ENCODE assay signal across 9 mouse cellular contexts in genomic region chr4:32985684-32986083, GRCm38 (mm10). TPM values are rescaled to one million over a fixed set of nuclear protein-coding genes. Genes with fewer than 3 reads are reported as not detected.
DNase-seq lines count a peak whose midpoint lies in the region; ATAC-seq and TF ChIP-seq lines count a peak whose summit lies in the region.
"Had no signal": no experiment of that assay in that cellular context is flagged by ENCODE, and none has a peak within 500 bp of the region (broad histone marks: within the 10 kb centered on the region; RNA-seq: fewer than 3 reads in every experiment).

No protein-coding gene starts in this region.

- WGBS in forebrain, embryonic 13.5 days, result 4% methylated on average over 3 of the region's 3 CpGs
- WGBS in forebrain, embryonic 11.5 days, result 1% methylated on average over 3 of the region's 3 CpGs
- WGBS in hindbrain, postnatal 0 days, result 17% methylated on average over 3 of the region's 3 CpGs
- 6% methylated on average over 3 of the region's 3 CpGs for WGBS in midbrain, embryonic 15.5 days

- no peaks in the 10 kb centered on the region for H3K36me3 ChIP-seq in forebrain, embryonic 13.5 days (ENCODE audit: poor library complexity, severe bottlenecking)
- no peaks in the 10 kb centered on the region for H3K36me3 ChIP-seq in forebrain, embryonic 11.5 days (ENCODE audit: control insufficient read depth, insufficient read depth, low read length)
- no peaks in the 10 kb centered on the region for H3K36me3 ChIP-seq in hindbrain, postnatal 0 days (ENCODE audit: insufficient read depth, low read length)
- no peaks in the 10 kb centered on the region for H3K36me3 ChIP-seq in midbrain, embryonic 15.5 days (replicated peaks)
- H3K36me3 ChIP-seq: limb, embryonic 15.5 days had no signal

- H3K9me3 ChIP-seq in forebrain, embryonic 13.5 days (replicated peaks), result no peaks in the 10 kb centered on the region
- H3K9me3 ChIP-seq in forebrain, embryonic 11.5 days (ENCODE audit: control insufficient read depth, low read length), result no peaks in the 10 kb centered on the region
- no peaks in the 10 kb centered on the region for H3K9me3 ChIP-seq in hindbrain, postnatal 0 days (ENCODE audit: low read length)
- H3K9me3 ChIP-seq in midbrain, embryonic 15.5 days, result no peaks in the 10 kb centered on the region
- H3K9me3 ChIP-seq: limb, embryonic 15.5 days had no signal

- H3K4me1 ChIP-seq in forebrain, embryonic 13.5 days, result peaks cover 32% of the 10 kb centered on the region
- H3K4me1 ChIP-seq in forebrain, embryonic 11.5 days (replicated peaks; ENCODE audit: control insufficient read depth, insufficient read depth, low read length), result peaks cover 15% of the 10 kb centered on the region
- H3K4me1 ChIP-seq in hindbrain, postnatal 0 days (ENCODE audit: insufficient read depth, low read length), result 0 out of 2 replicates have a peak, but pooled peaks cover 7% of the 10 kb centered on the region
- H3K4me1 ChIP-seq in midbrain, embryonic 15.5 days, result peaks cover 24% of the 10 kb centered on the region

- ATAC-seq in forebrain, embryonic 13.5 days, result no peak
- no peak for ATAC-seq in forebrain, embryonic 11.5 days (replicated peaks; ENCODE audit: low FRiP score)
- ATAC-seq in hindbrain, postnatal 0 days, result no peak
- ATAC-seq in midbrain, embryonic 15.5 days (replicated peaks), result no peak
- ATAC-seq in erythroid progenitor cell, adult 5-6 weeks (replicated peaks; ENCODE audit: low FRiP score, poor library complexity, severe bottlenecking), result no peak

- no peaks in the 10 kb centered on the region; the same call in 1 of the 2 replicates for H3K27me3 ChIP-seq in forebrain, embryonic 13.5 days
- no peaks in the 10 kb centered on the region; the same call in 1 of the 2 replicates for H3K27me3 ChIP-seq in forebrain, embryonic 11.5 days (ENCODE audit: control insufficient read depth, insufficient read depth, low read length)
- no peaks in the 10 kb centered on the region for H3K27me3 ChIP-seq in hindbrain, postnatal 0 days (ENCODE audit: insufficient read depth, low read length)
- no peaks in the 10 kb centered on the region for H3K27me3 ChIP-seq in midbrain, embryonic 15.5 days (replicated peaks)

- DNase-seq in forebrain, embryonic 11.5 days (ENCODE audit: low spot score), result no peak
- DNase-seq in MN1 (ENCODE audit: low spot score), result peak; percentile 60
- no peak for DNase-seq in hindbrain, postnatal 0 days (ENCODE audit: low spot score)
- no peak for DNase-seq in gastrocnemius, postnatal 36 days
- DNase-seq in spleen, postnatal 36 days (ENCODE audit: low spot score in 2 of 2), result no peak

- H3K4me3 ChIP-seq in forebrain, embryonic 13.5 days, result peak overlapping the region; percentile 86; the same call in 1 of the 2 replicates
- H3K4me3 ChIP-seq in forebrain, embryonic 11.5 days (ENCODE audit: low read depth, low read length), result no peak overlapping the region; the same call in 1 of the 2 replicates
- no peak overlapping the region for H3K4me3 ChIP-seq in hindbrain, postnatal 0 days (ENCODE audit: low read length)
- H3K4me3 ChIP-seq in midbrain, embryonic 15.5 days, result no peak overlapping the region; the same call in 1 of the 2 replicates

- H3K4me2 ChIP-seq in forebrain, embryonic 13.5 days, result peak overlapping the region; percentile 93
- no peak overlapping the region; the same call in 1 of the 2 replicates for H3K4me2 ChIP-seq in forebrain, embryonic 11.5 days (ENCODE audit: low read depth, low read length, severe bottlenecking)
- peak overlapping the region; percentile 96; the same call in 1 of the 2 replicates for H3K4me2 ChIP-seq in hindbrain, postnatal 0 days (ENCODE audit: low read depth, low read length)
- H3K4me2 ChIP-seq in midbrain, embryonic 15.5 days, result peak overlapping the region; percentile 71; the same call in 1 of the 2 replicates

- 0 out of 2 replicates have a peak overlapping the region, but pooled peaks have one; percentile 22 for H3K27ac ChIP-seq in forebrain, embryonic 13.5 days
- H3K27ac ChIP-seq in forebrain, embryonic 11.5 days (ENCODE audit: low read depth, low read length), result no peak overlapping the region
- no peak overlapping the region for H3K27ac ChIP-seq in hindbrain, postnatal 0 days
- H3K27ac ChIP-seq in midbrain, embryonic 15.5 days, result no peak overlapping the region
- H3K27ac ChIP-seq: limb, embryonic 15.5 days had no signal

- TF ChIP-seq CTCF in hindbrain, postnatal 0 days (IDR thresholded peaks at IDR 0.05; ENCODE audit: low read depth), result no peak

- H3K9ac ChIP-seq in forebrain, embryonic 13.5 days, result no peak overlapping the region
- H3K9ac ChIP-seq in forebrain, embryonic 11.5 days (ENCODE audit: low read length), result no peak overlapping the region; the same call in 1 of the 2 replicates
- no peak overlapping the region for H3K9ac ChIP-seq in hindbrain, postnatal 0 days (replicated peaks; ENCODE audit: low read length)
- no peak overlapping the region; the same call in 1 of the 2 replicates for H3K9ac ChIP-seq in midbrain, embryonic 15.5 days
- H3K9ac ChIP-seq: limb, embryonic 15.5 days had no signal

- intact Hi-C loops in gastrocnemius, postnatal 36 days (cut with DNase I), result no loop called here

RNA-seq across cellular contexts. Expression of gene Rragd, which starts 2.8 kb away (rescaled TPM):
- polyA plus RNA-seq in forebrain, embryonic 13.5 days (2015; fragmentation: Nextera tagmentation; extraction: Ambion mirVana), result 22.7 and 23.9 TPM in 2 replicates
- 28.2 and 30.2 TPM in 2 replicates for polyA plus RNA-seq in forebrain, embryonic 11.5 days (2014; fragmentation: Nextera tagmentation; extraction: Ambion mirVana)
- total RNA-seq in hindbrain, postnatal 0 days (2014; rRNA removed), result 37.1 and 37.5 TPM in 2 replicates
- 26.1 and 29.3 TPM in 2 replicates for polyA plus RNA-seq in hindbrain, postnatal 0 days (2015; fragmentation: Nextera tagmentation; extraction: Ambion mirVana)
- polyA plus RNA-seq in midbrain, embryonic 15.5 days (2015; fragmentation: Nextera tagmentation; extraction: Ambion mirVana), result 31.3 and 32.2 TPM in 2 replicates
- 3.2 and 7.1 TPM in 2 replicates for total RNA-seq in erythroid progenitor cell, adult 5-6 weeks (2015; ENCODE audit: low replicate concordance)
- total RNA-seq in erythroid progenitor cell, adult 5-6 weeks (2017; ENCODE audit: low replicate concordance), result 6.3 and 13.5 TPM in 2 replicates
- total RNA-seq in gastrocnemius, postnatal 36 days (2021), result 100 to 1,000 TPM; 147 to 166 TPM

RNA-seq across cellular contexts. Expression of gene Ankrd6, which starts 35.0 kb away (rescaled TPM):
- 25.4 and 27.5 TPM in 2 replicates for polyA plus RNA-seq in forebrain, embryonic 13.5 days (2015; fragmentation: Nextera tagmentation; extraction: Ambion mirVana)
- 16.2 and 16.8 TPM in 2 replicates for polyA plus RNA-seq in forebrain, embryonic 11.5 days (2014; fragmentation: Nextera tagmentation; extraction: Ambion mirVana)
- 26.5 and 32.3 TPM in 2 replicates for total RNA-seq in hindbrain, postnatal 0 days (2014; rRNA removed)
- polyA plus RNA-seq in hindbrain, postnatal 0 days (2015; fragmentation: Nextera tagmentation; extraction: Ambion mirVana), result 17.3 and 18.3 TPM in 2 replicates
- polyA plus RNA-seq in midbrain, embryonic 15.5 days (2015; fragmentation: Nextera tagmentation; extraction: Ambion mirVana), result 32.2 and 32.4 TPM in 2 replicates
- 0.84 and 3.2 TPM in 2 replicates for total RNA-seq in erythroid progenitor cell, adult 5-6 weeks (2015; ENCODE audit: low replicate concordance)
- total RNA-seq in erythroid progenitor cell, adult 5-6 weeks (2017; ENCODE audit: low replicate concordance), result 0.91 and 1.4 TPM in 2 replicates
- 1 to 10 TPM; 3.3 to 4.1 TPM for total RNA-seq in gastrocnemius, postnatal 36 days (2021)

RNA-seq across cellular contexts. Expression of gene Ube2j1, which starts 45.5 kb away (rescaled TPM):
- polyA plus RNA-seq in forebrain, embryonic 13.5 days (2015; fragmentation: Nextera tagmentation; extraction: Ambion mirVana), result 46.5 and 47.2 TPM in 2 replicates
- 54.6 and 57.7 TPM in 2 replicates for polyA plus RNA-seq in forebrain, embryonic 11.5 days (2014; fragmentation: Nextera tagmentation; extraction: Ambion mirVana)
- total RNA-seq in hindbrain, postnatal 0 days (2014; rRNA removed), result 104 TPM in 2 replicates
- 67.5 and 71.5 TPM in 2 replicates for polyA plus RNA-seq in hindbrain, postnatal 0 days (2015; fragmentation: Nextera tagmentation; extraction: Ambion mirVana)
- polyA plus RNA-seq in midbrain, embryonic 15.5 days (2015; fragmentation: Nextera tagmentation; extraction: Ambion mirVana), result 58.1 and 60.6 TPM in 2 replicates
- total RNA-seq in erythroid progenitor cell, adult 5-6 weeks (2015; ENCODE audit: low replicate concordance), result 36.9 and 49.0 TPM in 2 replicates
- 34.3 and 34.7 TPM in 2 replicates for total RNA-seq in erythroid progenitor cell, adult 5-6 weeks (2017; ENCODE audit: low replicate concordance)
- 10 to 100 TPM; 45.6 to 47.8 TPM for total RNA-seq in gastrocnemius, postnatal 36 days (2021)
